Mouse (Mus musculus) liver, embryonic 11.5 days (tissue): ENCODE results near the gene Btbd35f3. TPM values are rescaled to one million over a fixed set of nuclear protein-coding genes. Genes with fewer than 3 reads are reported as not detected.
"Not testable (repeated sequence)": the region's sequence is repeated elsewhere in the genome, so short reads cannot be mapped to it uniquely, and the experiment has no call there.

ENCODE experiments used
- ATAC-seq: fragments of 200-750 bp; cut with Nextera tagmentation; replicated peaks from 2 replicates; pipeline ENCODE4 v1.8.0; 2017; ENCODE audit warnings: moderate number of reproducible peaks, mild to moderate bottlenecking, moderate TSS enrichment, moderate library complexity; ENCODE audit not compliant: low FRiP score
- DNase-seq: peaks from one replicate; pipeline ENCODE4 v3.0.0-alpha.2; 2017; ENCODE audit warnings: low spot score
- H3K27ac ChIP-seq: fragments of 300-500 bp; sonication (generic); 2 replicates; pipeline ENCODE4 v1.5.1; 2014; ENCODE audit warnings: mild to moderate bottlenecking, low read depth, low read length, control low read depth
- H3K27me3 ChIP-seq: fragments of 300-500 bp; sonication (generic); replicated peaks from 2 replicates; pipeline ENCODE4 v1.6.1; 2014; ENCODE audit warnings: low read length, mixed read lengths; ENCODE audit not compliant: control insufficient read depth, insufficient read depth
- H3K36me3 ChIP-seq: fragments of 300-500 bp; sonication (generic); 2 replicates; pipeline ENCODE4 v1.6.1; 2014; ENCODE audit warnings: mild to moderate bottlenecking, low read length, moderate library complexity, mixed read lengths; ENCODE audit not compliant: control insufficient read depth, insufficient read depth
- H3K4me1 ChIP-seq: fragments of 300-500 bp; sonication (generic); replicated peaks from 2 replicates; pipeline ENCODE4 v1.6.1; 2014; ENCODE audit warnings: low read length, mixed read lengths; ENCODE audit not compliant: control insufficient read depth, insufficient read depth
- H3K4me2 ChIP-seq: fragments of 300-500 bp; sonication (generic); 2 replicates; pipeline ENCODE4 v1.6.1; 2014; ENCODE audit warnings: mild to moderate bottlenecking, control low read depth, moderate library complexity
- H3K4me3 ChIP-seq: fragments of 300-500 bp; sonication (generic); 2 replicates; pipeline ENCODE4 v1.5.1; 2014; ENCODE audit warnings: low read depth, low read length, control low read depth
- H3K9ac ChIP-seq: fragments of 300-500 bp; sonication (generic); 2 replicates; pipeline ENCODE4 v1.6.1; 2014; ENCODE audit warnings: low read depth, low read length, control low read depth
- H3K9me3 ChIP-seq: fragments of 300-500 bp; sonication (generic); 2 replicates; pipeline ENCODE4 v1.6.1; 2016; ENCODE audit warnings: low read length, inconsistent platforms, mixed read lengths; ENCODE audit not compliant: control insufficient read depth
- WGBS: fragments of 180-500 bp; shearing (Covaris S2); extraction: QIAGEN DNeasy Blood & Tissue Kit; methylation state at CpG from one replicate; pipeline ENCODE4 v1.1.7; 2014; 5-methylcytosine and 5-hydroxymethylcytosine counted together
- polyA plus RNA-seq: library from polyadenylated mRNA; unstranded; fragments of >200 nt; fragmentation: Nextera tagmentation; extraction: Ambion mirVana; gene quantifications from 2 replicates; pipeline ENCODE4 v1.2.1, GENCODE M21; 2014

The Btbd35f3 gene
- polyA plus RNA-seq: not detected in 2 replicates

DNA sequence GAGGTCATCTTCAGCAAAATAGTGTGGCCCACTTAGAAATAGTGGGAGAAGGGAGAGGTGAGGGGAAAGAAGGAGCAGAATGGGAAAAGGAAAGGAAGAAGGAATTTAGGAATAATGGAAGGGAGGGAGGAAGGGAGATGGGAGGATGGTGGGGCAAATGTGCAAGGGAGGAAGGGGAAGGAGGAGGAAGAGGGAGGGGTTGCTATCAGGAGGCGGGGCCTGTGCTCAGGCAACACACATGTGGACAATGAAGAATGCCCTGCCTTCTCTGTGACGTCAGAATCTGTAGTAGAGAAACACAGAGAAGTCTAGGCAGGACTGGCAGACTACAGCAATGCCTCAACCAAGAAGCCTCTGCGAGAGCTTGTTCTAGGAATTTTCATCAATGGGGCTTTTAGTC lies at the start of gene Btbd35f3:
Gene Btbd35f3, plus strand, starts transcription at position 301 of the 400 bp plus-strand sequence.
- no CpG with 5 or more reads among the region's 3 CpGs for WGBS
- H3K27me3 ChIP-seq, H3K9me3 ChIP-seq, H3K27ac ChIP-seq, H3K36me3 ChIP-seq, DNase-seq, ATAC-seq, H3K9ac ChIP-seq, H3K4me3 ChIP-seq, H3K4me1 ChIP-seq, H3K4me2 ChIP-seq: not testable (repeated sequence)

Other genes with a start within 250 kb of the Btbd35f3 start
- gene Btbd35f16, start 80.7 kb upstream of the Btbd35f3 start, polyA plus RNA-seq: not detected in 2 replicates
- gene Btbd35f28, start 158.9 kb downstream of the Btbd35f3 start, polyA plus RNA-seq: not detected in 2 replicates